Mouse (Mus musculus) midbrain, embryonic 15.5 days (tissue): ENCODE data around the gene Mal. TPM values are rescaled to one million over a fixed set of nuclear protein-coding genes. Genes with fewer than 3 reads are reported as not detected.

Experiments used
- polyA plus RNA-seq: library from polyadenylated mRNA; unstranded; fragments of >200 nt; fragmentation: Nextera tagmentation; extraction: Ambion mirVana; gene quantifications from 2 replicates; pipeline ENCODE4 v1.2.1, GENCODE M21; 2015

Gene Mal
- polyA plus RNA-seq, 1 experiment from 2014 or later = 2.7 TPM

Other genes with a start within 250 kb of the Mal start
- 0.21 and 0.24 TPM in 2 replicates for gene Gpat2, start 231.5 kb downstream of the Mal start, polyA plus RNA-seq
- 31.8 and 35.8 TPM in 2 replicates for gene Fahd2a, start 212.1 kb downstream of the Mal start, polyA plus RNA-seq
- 8.9 and 10.0 TPM in 2 replicates for gene Kcnip3, start 134.6 kb downstream of the Mal start, polyA plus RNA-seq
- 0.06 and 0.14 TPM in 2 replicates for gene Prom2, start 115.2 kb downstream of the Mal start, polyA plus RNA-seq
- 8.0 and 8.4 TPM in 2 replicates for gene Zfp661, start 69.6 kb downstream of the Mal start, polyA plus RNA-seq
- 145 and 151 TPM in 2 replicates for gene Mrps5, start 69.5 kb downstream of the Mal start, polyA plus RNA-seq
- gene Mall, start 73.2 kb upstream of the Mal start, polyA plus RNA-seq = 0.98 and 1.1 TPM in 2 replicates
- 16.9 and 17.7 TPM in 2 replicates for gene Nphp1, start 132.2 kb upstream of the Mal start, polyA plus RNA-seq
- 33.5 and 35.1 TPM in 2 replicates for gene Mtln, start 135.8 kb upstream of the Mal start, polyA plus RNA-seq
- gene Bub1, start 175.2 kb upstream of the Mal start, polyA plus RNA-seq = 7.0 and 7.2 TPM in 2 replicates
- 0.13 and 0.33 TPM in 2 replicates for gene Acoxl, start 182.2 kb upstream of the Mal start, polyA plus RNA-seq